Mouse (Mus musculus) heart, postnatal 36 days (tissue): ENCODE measurements around the gene Nab2. TPM values are rescaled to one million over a fixed set of nuclear protein-coding genes. Genes with fewer than 3 reads are reported as not detected.

ENCODE experiments used
- DNase-seq, 2 experiments: peaks; one replicate each; pipeline ENCODE4 v3.0.0; 2021 to 2022
- intact Hi-C: fragments of 180-260 bp; cut with DNase I; formaldehyde crosslinking; loops from one replicate; pipeline ENCODE4 v1.15.1; 2025
- total RNA-seq, 2 experiments: library from RNA; stranded (reverse); gene quantifications; 2 replicates each; pipeline ENCODE4 v1.2.3; 2021

Gene Nab2
- 1 to 10 TPM; 5.7 to 8.4 TPM for total RNA-seq

DNA sequence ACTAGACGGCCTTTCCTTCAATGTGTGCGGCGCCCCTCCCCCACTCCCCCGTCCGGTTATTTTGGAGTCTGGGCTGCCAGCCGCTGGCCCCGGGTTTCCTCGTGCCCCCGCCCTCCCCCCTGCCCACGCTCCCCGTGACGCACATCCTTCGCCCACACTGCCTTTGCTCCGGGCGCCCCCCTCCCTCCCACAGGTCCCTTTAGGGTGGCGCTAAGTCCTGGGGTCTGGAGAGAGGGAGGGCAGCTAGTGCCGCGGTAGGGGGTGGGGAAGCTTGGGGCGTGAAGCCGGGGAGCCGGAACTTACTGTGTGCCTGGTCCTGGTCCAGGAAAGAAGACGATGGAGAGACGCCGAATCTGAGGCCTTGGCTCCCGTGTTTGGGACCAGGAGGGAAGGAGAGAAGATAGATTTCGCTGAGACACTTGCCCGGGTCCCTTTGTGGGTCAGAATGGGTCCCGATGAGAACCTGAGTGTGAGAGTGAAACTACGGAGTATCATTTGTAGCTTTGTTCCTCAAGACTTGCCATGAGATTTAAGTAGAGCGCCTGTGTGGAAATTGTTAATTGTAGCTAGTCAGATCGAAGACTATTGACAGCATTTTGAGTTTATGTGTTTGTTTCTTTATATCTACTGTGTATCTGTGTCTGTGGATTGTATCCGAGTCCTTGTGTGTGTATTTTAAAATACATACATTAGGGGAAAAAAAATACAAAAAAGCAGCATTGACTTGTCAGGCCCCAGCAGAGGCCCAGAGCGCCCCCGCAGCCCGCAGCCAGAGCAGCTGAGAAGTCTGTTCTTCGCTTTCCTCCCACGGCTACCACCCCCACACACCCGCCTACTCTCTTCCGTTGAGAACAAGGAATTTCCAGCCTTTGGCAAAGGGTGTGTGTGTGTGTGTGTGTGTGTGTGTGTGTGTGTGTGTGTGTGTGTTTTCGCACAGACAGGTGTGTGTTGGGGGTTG, at the start of gene Nab2:
Gene Nab2 (minus strand): TSS at position 476 of the 958 bp plus-strand sequence.
- intact Hi-C loops, result loop anchor here (5.0 to 10.0 kb wide), 2 partner anchors 381 to 506 kb away; partner anchors contain the start of gene Mbd6
- DNase-seq, result peak; percentile 80 to 84

DNA sequence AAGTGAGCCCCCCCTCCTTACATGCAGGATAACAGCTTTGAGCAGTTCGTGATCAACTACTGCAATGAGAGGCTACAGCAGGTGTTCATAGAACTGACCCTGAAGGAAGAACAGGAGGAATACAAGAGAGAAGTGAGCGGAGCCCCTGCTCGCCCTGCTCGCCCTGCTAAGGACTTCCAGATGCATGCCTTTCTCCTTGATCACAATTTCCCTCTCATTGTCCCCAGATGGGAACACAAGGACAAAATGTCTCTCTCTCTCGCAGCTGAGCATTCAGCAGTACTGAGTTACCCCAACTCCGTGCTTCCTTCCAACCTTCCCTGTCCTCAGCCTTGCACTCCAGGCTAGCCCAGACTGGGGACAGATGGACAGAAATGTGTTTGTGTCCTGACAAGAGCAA, 44.4 kb upstream of the Nab2 start:
- DNase-seq, result no peak
- intact Hi-C loops, result no loop called here

DNA sequence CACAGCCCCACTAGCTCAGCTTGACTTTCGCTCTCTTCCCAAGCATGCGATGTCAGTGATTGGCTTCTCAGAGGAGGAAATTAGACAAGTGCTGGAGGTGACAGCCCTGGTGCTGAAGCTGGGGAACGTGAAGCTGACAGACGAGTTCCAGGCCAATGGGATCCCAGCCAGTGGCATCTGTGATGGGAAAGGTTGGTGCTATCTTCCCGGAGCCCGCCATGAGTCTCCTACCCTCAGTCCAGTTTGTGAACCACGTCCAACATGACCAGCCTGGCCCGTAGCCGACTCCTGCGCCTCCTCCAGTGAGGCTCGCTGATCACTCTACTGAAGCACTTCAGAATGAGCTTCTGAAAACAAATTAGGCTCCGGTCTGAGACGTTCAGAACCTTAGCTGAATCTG, 42.0 kb upstream of the Nab2 start:
- intact Hi-C loops, result no loop called here
- DNase-seq, result no peak

DNA sequence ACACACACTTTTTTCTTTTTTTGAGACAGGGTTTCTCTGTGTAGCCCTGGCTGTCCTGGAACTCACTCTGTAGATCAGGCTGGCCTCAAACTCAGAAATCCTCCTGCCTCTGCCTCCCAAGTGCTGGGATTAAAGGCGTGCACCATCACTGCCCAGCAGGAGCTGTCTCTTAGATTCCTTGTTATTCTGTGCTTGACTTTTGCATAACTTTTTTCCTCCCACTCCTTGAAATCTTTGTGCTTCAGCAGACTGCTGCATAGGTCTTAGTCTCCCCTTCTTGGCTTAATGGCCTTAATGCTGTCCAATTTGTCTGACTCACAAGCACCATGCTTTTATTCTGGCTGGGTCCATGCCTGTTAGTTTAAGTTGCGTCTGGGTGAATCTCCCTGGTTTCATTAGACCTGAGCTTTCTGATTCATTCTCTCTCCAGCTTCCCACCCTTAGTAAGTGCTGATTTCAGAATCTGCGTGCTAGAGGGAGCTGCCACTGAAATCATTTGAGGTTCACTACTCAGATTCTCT, 40.5 kb upstream of the Nab2 start:
- intact Hi-C loops, result no loop called here
- DNase-seq, result no peak

DNA sequence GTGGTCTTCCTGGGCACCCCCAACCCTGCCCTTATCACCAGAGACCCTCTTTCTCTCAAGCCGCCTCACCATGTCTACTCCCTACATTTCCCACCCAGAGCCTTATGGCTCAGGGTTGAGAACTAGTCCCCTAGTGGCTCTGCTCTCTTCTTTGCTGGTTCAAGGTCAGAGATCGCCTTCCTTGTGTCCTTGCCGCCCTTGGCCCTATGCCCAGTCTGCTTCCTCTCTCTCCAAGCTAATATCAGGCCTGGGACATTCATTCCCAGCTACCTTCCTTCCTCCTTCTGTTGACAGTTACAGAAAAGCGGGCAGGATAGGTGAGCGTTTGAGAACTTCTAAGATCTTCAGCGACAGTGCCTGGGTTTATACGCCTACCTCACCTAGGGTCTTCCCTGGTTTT, 39.4 kb upstream of the Nab2 start:
- intact Hi-C loops, result no loop called here
- DNase-seq, result peak; percentile 25 to 40

DNA sequence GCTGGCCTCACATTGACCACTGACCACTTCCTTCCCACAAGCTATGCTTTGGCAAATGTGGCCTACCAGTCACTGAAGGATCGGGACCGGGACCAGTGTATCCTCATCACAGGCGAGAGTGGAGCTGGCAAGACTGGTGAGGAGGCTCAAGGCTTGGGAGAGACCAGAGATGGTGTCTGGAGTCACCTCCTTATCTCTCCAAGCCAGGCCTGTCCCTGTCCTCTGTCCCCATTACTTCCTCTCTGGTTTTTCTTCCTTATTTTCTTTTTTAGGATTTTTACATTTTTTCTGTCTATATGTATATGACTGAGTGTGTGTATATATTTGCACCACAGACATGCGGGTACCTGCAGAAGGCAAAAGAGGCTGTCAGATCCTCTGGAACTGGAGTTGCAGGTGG, 37.4 kb upstream of the Nab2 start:
- no peak for DNase-seq
- intact Hi-C loops, result no loop called here

DNA sequence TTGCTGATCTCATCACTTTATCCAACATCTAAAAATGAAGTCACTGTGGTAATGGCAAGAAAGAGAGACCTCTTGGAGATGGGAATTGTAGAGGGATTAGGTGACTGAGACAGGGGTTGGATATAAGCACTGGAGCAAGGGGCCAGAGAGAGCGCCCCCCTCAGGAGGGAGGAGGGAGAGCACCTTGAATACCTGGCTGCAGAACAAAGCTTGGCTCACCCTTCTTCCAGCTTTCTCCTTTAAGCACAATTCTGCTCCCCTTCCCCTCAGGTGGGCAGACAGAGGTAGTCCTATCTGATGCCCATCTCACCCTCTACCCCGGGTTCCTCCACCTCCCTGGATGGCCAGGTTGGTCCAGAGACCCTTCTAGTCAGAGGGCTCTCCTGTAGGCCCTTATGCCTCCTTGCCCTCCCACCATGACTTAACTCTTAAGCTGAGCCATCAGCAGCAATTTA, 36.4 kb upstream of the Nab2 start, which contains the start of gene Myo1a:
Gene Myo1a (plus strand): TSS at position 405 of the 455 bp plus-strand sequence.
- intact Hi-C loops, result no loop called here
- DNase-seq, result no peak

DNA sequence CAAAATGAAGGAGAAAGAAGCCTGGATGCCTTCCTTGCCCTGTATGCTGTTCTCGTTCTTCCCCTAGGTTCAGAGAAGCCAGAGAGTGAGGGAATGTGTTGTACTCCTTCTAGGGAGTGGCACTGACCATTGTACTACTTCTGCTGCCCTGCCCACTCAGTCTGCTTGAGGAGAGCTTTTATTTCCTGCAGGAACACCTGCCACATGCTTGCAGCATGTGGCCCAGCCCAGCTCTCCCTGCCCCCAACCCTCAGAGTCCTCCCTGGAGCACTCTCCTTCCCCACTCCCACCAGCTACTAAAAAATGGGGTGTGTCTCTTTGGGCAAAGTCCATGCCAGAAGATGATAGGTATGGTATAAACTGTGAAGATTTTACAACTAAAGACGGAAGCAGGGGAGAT, 35.9 kb upstream of the Nab2 start:
- intact Hi-C loops, result no loop called here
- DNase-seq, result no peak

DNA sequence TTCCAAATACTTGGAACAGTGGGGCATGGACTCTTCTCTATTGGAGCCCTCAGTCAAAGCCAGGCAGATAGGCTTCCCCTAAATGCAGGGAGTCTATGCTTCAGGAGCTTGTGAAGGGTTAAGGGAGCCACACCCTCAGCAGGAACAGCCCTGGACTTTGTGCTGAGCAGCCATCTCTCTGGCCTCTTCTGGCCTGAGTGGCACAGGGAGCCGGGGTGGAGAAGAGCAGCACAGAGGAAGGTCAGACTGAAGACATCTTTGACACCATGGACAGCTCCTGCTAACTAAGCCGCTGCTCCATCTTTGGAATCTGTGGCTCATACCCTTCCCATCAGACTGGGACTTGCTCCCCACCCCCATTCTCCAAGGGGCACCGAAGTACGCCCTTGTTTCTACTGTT, 34.9 kb upstream of the Nab2 start:
- intact Hi-C loops, result no loop called here
- no peak for DNase-seq

DNA sequence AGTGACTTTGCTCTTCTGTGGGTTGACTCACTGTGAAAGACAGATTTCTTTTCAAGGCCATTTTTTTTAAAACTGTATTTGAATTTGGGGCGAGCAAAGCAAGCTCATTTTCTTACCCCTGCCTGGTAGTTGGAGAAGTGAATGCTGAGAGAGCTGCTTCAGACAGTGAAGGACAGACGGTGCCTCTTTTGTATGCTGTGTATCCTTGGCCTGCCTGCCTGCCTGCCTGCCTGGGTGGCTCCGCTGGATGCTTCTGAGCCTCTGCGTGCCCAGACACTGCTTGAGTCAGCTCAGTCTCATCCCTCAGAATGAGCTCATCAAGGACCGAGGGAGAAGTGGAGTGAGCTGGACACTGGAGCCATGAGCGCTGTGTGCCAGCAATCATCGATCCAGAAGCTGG, 30.6 kb upstream of the Nab2 start:
- intact Hi-C loops, result no loop called here
- DNase-seq, result no peak

DNA sequence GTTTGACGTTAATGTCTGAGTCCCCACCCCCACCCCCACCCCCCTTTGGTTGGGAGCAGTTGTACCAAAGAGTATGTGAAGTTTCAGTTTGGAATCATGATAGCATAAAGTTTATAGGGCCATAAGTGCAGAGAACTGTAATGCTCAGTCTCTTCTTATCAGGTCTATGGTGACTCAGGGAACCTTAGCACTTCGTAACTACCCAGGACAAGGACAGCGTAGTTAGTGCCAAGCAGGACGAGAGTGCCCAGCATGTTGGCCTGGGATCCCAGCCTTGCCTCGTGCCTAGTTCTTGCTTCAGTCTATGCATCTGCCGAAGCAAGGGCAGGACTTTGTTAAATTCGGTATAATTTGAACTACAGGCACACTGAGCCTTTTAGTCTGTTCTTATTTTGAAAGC, 27.4 kb upstream of the Nab2 start:
- intact Hi-C loops, result loop anchor here (2.0 kb wide), 2 partner anchors 39 to 241 kb away; no protein-coding TSS in a partner anchor
- no peak for DNase-seq

DNA sequence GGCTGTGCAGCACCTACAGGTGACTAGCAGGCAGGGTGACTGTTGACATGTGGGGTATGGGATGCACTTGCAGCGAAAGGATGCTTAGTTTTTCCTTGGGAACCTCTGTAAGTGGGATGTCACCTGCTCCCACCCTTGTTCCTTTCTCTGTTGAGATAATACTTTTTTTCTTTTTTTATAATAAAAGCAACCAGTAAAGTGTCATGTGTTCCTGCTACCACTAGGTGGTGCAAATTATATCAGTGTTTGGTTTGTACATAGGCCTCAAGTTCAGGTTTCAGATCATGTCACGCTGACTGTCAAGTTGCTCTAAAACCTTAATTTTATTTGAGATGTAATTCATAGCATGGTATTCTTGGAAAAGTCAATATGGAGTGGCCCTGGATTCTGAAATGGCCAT, 26.3 kb upstream of the Nab2 start:
- intact Hi-C loops, result loop anchor here (2.0 kb wide), 2 partner anchors 40 to 242 kb away; no protein-coding TSS in a partner anchor
- peak in 1 of 2 experiments; percentile 17 for DNase-seq

DNA sequence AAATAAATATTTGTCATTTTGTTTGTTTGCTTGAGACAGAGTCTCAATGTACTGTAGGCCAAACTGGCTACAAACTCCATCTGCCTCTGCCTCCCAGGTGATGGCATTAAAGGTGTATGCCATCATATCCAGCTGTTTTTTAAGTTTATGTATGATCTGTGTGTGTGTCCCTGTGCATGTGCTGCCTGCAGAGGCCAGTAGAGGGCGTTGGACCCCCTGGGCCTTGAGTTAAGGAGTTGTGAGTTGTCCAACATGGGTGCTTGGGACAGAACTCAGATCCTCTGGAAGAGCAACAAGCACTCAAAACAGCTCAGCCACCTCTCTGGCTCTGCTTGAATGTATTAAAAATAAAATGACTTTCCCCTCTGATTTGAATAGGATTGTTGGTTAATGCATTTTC, 22.7 kb upstream of the Nab2 start:
- intact Hi-C loops, result no loop called here
- DNase-seq, result no peak

DNA sequence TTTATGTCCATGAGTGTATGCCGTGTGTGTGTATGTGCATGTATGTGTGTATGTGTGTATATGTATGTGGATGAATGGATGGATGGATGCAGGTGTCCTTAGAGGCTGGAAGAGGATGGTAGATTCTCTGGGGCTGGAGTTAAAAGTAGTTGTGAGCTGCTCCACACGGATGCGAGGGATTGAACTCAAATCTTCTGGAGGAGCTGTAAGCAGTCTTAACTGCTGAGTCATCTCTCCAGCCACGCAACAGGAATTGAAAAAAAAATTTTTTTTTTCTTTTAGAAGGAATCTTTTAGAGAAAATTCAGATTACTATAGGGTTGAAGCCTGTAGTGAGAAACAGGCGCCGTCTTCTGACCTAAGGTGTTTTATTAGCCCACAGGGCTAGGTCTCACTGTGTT, 14.5 kb upstream of the Nab2 start:
- intact Hi-C loops, result no loop called here
- DNase-seq, result no peak

DNA sequence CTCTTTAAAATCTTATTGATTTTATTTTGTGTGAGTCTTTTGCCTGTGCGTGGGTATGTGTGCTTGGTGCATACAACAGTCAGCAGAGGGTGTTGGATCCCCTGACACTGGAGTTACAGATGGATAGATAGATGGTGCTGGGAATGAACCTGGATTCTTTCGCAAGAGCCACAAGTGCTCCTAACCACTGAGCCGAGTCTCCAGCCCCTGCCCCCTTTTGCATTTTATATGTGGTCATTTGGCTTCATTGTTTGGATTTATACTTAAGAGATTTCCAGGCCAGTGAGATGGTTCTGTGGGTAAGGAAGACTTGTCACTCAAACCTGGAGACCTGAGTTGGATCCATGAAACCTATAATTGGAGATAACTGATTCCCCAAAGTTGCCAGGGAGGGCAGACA, 11.5 kb upstream of the Nab2 start:
- no peak for DNase-seq
- intact Hi-C loops, result loop anchor here (5.0 kb wide), 2 partner anchors 113 to 327 kb away; partner anchors contain the start of gene Hsd17b6

DNA sequence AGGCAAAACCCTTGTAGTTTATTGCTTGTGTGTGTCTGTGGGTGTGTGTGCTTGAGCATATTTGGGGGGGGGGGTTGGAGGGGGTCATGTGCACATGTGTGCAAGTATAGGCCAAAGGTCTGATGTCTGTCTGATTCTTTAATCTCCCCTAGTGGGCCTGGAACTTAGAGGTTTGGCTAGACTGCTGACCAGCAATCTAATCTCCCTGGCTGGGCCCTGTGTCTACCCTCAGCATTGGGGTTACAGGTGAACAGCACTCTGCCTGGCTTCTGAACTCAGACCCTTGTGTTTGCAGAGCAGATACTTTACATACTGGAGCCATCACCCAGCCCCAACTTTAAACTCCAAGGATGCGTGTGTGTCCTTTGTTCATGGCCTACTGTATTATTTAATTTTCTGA, 10.8 kb upstream of the Nab2 start:
- intact Hi-C loops, result loop anchor here (5.0 kb wide), 2 partner anchors 112 to 328 kb away; partner anchors contain the start of gene Hsd17b6
- no peak for DNase-seq

DNA sequence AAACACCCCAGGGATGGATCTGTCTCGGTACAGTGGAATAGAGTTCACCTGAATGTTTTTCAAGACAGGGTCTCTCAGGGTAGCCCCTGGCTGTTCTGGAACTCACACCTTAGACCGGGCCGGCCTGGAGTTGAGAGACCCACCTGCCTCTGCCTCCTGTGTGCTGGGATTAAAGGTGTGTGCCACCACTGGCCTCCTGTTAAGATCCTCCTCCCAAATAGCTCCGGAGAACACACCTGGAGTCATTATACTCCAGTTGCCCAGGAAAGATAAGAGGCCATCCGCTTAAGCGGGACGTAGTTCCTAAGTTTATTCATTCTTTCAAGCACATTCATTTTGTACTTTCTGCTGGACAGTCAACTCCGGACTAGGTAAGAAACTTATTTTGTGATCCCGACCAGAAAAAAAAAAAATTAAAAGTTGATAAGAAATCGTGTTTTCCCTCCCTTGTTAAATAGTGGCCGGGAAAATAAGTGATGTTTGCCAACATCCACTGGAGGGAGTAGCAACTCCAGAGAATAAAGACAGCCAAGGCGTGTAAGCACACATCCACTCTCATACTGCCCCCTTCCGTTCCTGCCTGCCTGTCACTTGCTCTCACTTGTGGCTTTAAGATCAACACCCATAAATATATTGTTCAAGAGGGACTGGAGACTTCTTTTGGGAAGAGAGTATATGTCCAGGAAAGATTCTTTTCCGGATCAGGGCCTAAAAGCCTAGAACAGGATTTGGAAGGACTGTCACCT, 9.4 kb upstream of the Nab2 start:
- intact Hi-C loops, result loop anchor here (5.0 kb wide), 2 partner anchors 110 to 330 kb away; partner anchors contain the start of gene Hsd17b6
- DNase-seq, result peak in 1 of 2 experiments; percentile 47

DNA sequence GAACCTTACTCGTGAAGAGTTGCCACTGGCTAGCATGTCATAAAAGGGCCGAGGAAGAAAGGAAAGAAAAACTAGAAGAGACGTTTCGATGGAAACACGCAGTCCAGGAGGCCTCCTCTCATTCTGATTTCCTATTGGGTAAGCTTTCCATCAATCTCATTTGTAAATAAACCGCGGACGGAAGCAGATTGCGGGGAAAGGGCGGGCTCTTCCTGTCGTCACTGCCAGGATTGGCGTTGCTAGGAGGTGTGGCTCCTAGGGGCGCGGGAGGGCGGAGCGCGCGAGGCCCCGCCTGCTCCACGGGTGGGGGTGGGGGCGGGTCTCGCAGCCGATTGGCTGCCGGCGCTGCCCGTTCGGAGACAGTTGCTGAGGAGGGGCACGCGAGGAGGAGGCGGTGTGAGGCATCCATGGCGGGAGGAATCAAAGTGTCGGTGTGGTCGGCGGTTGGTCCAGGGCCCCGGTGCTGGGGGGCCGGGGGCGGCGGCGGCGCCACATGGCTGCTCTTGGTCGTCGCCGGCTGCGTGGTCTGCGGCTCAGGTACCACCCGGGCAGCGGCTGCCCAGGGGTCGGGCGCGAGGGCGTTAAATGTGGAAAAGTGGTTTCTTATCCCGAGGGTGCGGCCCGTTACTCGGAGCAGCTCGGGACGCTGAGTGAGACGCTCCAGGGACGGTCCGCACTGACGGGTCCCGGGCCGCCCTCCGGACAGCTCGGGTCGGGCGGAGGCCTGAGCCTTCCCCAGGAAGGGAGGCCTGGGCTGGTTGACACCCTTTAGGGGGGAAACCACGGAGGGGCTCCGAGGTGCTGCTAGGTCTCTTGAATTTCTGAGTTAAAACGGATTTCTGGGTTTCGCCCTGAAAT, 8.6 kb upstream of the Nab2 start:
- intact Hi-C loops, result loop anchor here (5.0 kb wide), 2 partner anchors 110 to 330 kb away; partner anchors contain the start of gene Hsd17b6
- DNase-seq, result peak; percentile 89 to 90

DNA sequence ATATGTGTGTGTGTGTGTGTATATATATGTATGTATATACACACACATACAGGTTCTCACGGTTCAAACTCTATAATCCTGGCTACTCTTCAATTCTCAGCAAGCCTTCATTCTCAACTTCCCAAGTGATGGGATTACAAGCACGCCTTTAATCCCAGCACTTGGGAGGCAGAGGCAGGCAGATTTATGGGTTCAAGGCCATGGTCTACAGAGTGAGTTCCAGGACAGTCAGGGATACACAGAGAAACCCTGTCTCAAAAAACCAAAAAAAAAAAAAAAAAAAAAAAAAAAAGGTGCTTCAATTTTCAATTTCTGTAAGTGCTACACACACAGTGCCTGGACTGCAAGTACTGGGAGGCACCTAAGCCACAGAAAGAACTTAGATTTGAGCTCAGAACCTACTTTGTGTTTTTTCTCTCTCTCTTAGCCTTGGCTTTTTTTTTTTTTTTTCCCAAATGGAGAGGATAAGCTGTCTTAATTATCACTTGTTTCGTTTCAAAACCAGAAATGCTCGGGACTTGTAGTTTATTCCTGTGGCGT, 7.6 kb upstream of the Nab2 start:
- intact Hi-C loops, result loop anchor here (5.0 kb wide), 2 partner anchors 109 to 331 kb away; partner anchors contain the start of gene Hsd17b6
- DNase-seq, result no peak
